Mouse (Mus musculus) heart, adult 11 months (tissue): Measurements from ENCODE around the gene Pum1.
A peak's percentile ranks its signal among the peaks of the same experiment; 100 is the strongest.

Experiments used
- DNase-seq: peaks from one replicate; pipeline ENCODE4 v3.0.0; 2022

The Pum1 gene

GRCm38 (mm10) chr4:130820594-130821255 lies 157.6 kb downstream of the Pum1 start:
- peak; percentile 98 for DNase-seq

- peak; percentile 99 for DNase-seq
These were observed 165.9 kb downstream of the Pum1 start for GRCm38 (mm10) chr4:130828851-130829673.
